Mouse (Mus musculus) B cell, adult 2 months (primary cell): ENCODE measurements around the gene Dpyd.

Experiments used
- DNase-seq, 2 experiments: peaks; one replicate each; pipeline ENCODE4 v3.0.0; 2022

Gene Dpyd

GRCm38 (mm10) chr3:118561554-118562310, at the start of gene Dpyd:
TSS of gene Dpyd (plus strand) at chr3:118562129.
- DNase-seq, result no peak

DNA sequence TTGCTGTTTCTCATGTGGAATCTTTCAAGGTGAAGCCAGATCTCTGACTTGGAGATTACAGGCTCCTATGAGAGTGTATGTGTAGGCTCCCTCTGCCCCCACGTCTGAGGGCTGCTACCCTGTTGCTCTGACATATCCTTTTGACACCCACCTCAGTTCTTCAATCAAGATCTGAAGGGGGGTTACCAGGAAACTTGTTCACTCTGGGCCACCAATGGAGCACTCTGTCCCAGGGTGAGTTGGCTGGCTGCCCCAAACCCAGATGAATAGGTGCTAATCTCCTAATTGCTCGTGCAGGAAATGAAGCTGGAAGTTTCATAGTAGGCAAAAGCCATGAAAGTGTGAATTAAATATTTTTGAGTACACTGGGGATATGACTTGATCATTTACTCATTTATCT, 24.3 kb upstream of the Dpyd start:
- DNase-seq, result no peak

DNA sequence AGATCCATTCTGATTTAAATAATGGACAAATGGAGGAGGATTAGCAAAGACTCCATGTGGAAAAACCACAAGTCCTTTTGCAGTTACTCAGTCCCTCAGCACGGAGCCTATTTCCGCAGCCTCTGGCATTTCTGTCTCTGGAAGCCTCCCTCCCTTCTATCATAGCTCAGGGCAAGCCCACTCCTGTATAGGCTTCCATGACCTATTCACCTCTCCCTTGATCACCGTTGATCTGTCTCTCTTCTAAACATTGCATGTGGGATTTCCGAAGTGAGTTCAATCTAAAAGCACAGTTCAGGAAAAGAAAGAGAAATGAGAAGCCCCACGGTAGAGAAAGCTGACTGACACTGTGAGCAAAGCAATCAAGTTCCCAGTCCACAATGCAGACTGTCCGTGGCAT, 20.2 kb upstream of the Dpyd start:
- DNase-seq, result no peak

DNA sequence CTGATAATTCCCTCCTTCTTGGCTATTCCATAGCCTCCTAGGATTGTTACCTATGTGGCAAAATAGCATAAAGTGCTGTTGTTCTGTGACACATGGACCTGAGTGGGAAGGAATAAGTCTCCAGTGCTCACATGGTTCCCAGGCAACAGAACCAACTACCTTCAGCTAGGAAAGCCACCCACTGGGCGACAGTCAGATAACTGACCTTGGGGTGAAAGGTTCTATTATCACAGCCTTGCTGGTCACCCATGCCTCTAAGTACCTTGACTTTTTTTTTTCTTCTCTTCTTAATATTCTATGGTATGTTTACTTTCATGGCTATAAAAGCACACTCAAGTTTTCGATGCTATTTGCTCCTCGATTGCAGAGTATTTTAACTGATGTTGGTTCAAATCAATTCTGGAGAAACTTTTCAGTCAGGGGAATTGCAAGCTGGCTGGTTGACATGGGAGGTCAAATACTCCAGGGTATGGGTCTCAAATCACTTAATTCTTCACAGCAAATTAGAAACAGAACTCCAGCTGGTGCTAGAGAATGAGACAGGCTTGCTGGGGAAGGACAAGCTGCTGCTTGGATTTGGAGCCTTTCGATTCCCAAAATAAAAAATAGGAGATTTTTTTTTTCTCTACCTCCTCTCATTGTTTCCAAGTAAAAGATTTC, 14.2 kb upstream of the Dpyd start:
- DNase-seq, result no peak

DNA sequence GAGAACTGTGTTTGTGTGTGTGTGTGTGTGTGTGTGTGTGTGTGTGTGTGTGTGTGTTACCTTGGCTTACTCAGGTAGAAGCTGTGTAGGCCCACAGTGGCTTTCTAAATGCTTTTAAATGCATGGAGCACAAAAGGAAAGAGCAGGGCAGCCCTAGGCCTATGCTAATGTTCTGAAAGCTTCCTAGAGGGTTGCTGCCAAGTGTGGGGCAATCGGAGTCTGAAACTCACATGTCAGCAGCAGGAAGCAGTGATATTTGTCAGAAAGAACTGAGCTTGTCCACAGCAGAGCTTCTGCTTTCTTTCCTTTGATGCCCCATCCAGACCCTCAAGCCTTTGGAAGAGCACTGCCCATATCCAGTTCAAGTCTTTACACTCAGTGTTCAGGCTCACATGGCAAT, 4.3 kb upstream of the Dpyd start:
- DNase-seq, result no peak

GRCm38 (mm10) chr3:118559936-118560335, 2.0 kb upstream of the Dpyd start:
- DNase-seq, result no peak

DNA sequence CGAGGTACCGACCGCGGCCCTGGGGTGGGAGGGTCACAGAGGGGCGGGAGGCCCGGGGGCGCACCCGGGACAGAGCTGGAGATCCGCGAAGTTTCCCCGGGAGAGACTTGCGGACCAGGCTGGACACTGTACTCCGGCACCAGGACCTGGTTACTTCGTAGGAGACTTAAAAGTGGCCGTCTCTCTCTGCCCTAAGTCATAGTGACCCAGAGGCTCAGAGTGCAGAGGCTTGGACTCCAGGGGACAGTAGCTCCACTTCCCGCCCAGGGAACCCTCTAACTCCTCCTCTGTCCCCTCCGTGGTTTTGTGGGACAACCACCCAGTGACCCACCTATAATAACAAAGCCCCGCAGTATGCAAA, 362 bp downstream of the Dpyd start:
- DNase-seq, result no peak

- no peak for DNase-seq
Measured at GRCm38 (mm10) chr3:118566779-118567178, 4.8 kb downstream of the Dpyd start.

DNA sequence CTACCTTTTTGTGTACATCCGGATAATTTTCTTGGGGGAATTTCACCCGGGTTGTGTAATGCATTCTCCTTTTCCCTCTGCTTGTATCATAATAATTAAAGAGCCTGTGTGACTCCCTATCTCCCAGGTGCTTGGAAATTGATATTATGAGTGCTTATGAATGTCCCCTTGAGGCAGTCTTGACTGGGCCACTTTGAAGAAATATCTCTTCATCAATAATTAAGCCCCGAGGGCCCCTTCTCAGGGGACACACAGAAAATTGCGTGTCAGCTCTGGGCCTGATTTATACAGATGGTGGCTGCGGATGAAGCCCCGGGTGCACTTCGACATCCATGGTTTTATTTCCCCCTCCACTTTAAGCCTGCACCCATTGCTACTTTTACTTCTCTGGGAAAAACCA, 8.3 kb downstream of the Dpyd start:
- no peak for DNase-seq

DNA sequence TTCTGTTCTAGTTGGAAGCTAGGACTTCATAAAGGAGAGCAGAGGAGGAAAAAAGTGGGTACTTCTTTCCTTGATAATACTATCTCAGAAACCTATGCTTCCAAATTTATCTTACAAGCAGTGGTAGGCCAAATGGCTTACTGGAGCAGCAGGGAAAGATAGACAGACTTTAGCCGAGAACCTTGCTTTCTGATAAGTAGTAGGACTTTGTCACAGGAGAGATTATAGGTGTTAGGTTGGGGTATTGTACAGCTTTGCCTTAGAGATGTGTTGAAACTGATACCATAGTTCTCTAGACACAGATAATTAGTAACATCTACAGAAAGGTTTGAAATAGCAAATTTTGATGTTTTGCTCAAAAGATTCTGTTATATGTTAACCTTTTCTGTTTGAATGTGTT, 28.6 kb downstream of the Dpyd start:
- DNase-seq, result no peak

DNA sequence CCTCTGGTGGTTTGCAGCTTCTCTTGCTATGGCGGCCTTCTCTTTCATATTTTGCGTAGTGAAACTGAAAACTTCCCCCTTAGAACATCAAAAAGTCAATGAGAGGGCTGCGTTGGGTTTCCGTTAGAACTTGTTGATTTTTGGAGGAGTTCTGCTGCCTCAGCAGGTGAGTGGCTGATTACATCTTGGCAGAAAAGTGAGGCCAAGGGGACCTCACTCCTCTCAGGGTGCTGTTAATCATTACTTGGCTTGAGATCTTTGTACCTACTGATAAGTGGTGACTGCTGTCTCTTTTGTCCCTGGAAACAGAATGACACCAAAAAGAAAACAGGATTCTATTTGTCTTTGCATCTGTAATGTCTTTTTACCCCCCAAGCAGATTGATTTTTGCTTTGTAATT, 32.9 kb downstream of the Dpyd start:
- no peak for DNase-seq

- no peak for DNase-seq
Measured at GRCm38 (mm10) chr3:118595693-118596092, 33.8 kb downstream of the Dpyd start.

DNA sequence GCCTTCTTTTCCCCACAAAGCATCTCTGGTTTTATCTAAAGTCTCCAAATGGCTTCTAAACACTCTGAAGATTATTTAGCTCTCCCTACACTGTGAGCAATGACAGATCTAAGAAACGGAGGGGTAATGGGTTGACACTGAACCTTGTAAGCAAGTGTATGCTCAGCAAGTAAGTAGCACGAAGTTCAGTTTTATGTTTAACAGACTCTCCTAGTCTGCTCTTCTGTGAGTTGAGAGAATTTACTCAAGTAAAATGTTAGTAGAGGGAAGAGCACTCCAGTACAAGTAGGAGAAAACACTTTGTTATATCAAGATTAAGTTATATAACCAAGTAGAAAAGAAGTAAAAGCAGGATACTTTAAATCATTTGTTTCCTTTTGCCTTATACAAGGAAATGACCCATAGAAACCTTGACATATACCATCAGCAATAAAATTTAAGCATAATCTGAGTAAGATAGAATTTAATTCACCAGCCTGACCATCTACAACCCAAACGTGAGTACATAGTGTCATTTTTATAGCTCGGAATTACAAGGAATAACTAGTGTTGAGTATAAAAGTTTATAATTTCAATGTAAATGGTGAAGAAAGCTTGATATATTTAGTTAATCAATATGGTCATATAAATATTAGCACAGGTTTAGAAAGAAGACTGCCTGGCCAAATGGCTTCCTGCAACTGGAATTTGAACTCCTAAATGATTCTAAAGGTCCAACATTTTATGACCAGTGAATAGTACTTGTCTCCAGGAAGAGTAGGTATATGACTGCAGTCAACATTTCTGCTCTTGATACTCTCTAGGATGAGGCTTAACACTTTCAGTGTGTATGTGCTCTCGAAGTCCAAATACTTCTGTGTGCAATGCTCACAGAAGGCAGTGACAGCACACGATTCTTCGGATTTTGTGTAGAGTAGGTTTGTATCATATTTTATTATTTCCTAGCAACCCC, 40.0 kb downstream of the Dpyd start:
- DNase-seq, result no peak

GRCm38 (mm10) chr3:118608708-118609107, 46.8 kb downstream of the Dpyd start:
- DNase-seq, result no peak

- DNase-seq, result no peak
Measured at GRCm38 (mm10) chr3:118626455-118627375, 64.8 kb downstream of the Dpyd start.

- DNase-seq, result no peak
Measured at GRCm38 (mm10) chr3:118629737-118630136, 67.8 kb downstream of the Dpyd start.

GRCm38 (mm10) chr3:118646024-118646570, 84.2 kb downstream of the Dpyd start:
- no peak for DNase-seq

DNA sequence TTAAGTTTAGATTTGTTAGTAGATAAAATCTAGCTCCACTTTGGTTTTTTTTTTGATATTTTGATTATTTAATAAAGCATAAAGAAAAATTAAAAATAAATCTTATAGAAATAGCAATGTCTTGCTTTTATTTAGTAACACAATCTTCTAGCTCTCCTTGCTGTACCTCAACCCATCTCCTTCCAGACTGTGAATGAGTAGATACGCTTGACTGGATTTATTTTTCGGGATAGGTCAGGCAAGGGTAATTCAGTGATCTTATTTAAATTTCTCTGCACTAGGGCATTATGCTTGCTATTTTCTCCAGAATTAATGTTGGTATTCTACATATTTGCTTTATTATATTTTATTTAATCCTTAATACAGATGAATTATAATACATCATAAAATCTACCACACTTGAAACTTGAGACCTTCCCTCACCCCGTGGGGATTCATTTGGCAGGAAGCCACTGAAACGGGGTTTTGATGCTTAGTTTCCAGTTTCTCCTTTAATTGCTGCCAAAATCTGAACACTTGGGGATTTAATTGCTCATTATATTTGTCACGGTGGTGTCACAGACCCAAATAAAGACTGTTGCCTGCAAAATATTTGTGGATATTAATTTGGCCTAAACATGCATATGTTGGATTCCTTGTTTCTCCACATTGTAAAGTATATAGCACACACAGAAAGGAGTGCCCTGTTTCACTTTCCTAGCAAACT, 102.2 kb downstream of the Dpyd start:
- DNase-seq, result no peak

GRCm38 (mm10) chr3:118674121-118674745, 112.3 kb downstream of the Dpyd start:
- DNase-seq, result no peak

GRCm38 (mm10) chr3:118675441-118675840, 113.5 kb downstream of the Dpyd start:
- DNase-seq, result no peak
